ENCODE assay signal across 24 mouse cellular contexts in the genomic region with DNA sequence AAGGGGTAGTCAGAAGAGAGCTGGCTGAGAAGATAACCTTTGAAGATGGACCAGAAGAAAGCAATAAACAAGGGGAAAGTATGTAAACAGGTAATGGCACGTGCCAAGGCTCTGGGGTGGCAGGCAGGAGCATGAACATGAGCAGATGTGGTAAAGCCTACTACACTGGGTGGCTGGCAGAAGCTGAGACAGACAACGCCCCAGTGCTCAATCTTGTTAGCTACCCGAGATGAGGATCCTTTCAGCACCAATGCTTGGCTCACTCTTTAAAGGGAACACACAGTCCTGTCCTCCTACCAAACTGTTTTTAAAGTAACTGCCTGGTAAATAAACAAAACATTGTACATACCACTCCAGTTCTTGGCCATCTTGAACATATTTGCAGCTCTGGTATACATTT. TPM values are rescaled to one million over a fixed set of nuclear protein-coding genes. Genes with fewer than 3 reads are reported as not detected.
A peak's percentile ranks its signal among the peaks of the same experiment; 100 is the strongest.
DNase-seq lines count a peak whose midpoint lies in the region; TF ChIP-seq lines count a peak whose summit lies in the region.
"Had no signal": no experiment of that assay in that cellular context is flagged by ENCODE, and none has a peak within 500 bp of the region (broad histone marks: within the 10 kb centered on the region; RNA-seq: fewer than 3 reads in every experiment).

No protein-coding gene starts in this region.

- peak; percentile 38 for DNase-seq in gastrocnemius, adult 2 months
- DNase-seq in gastrocnemius, postnatal 10 days: no peak
- peak; percentile 75 for DNase-seq in heart, adult 11 months
- DNase-seq in heart, postnatal 4 days: no peak
- DNase-seq in left cerebral cortex, adult 2 months (ENCODE audit: extremely low spot score in 1 of 2, low spot score in 2 of 2): no peak
- DNase-seq: adrenal gland, adult 2 months; adrenal gland, postnatal 10 days; adrenal gland, postnatal 25 days; cerebellum, adult 11 months; cerebellum, adult 18-20 months; cerebellum, adult 8-10 months; cerebellum, adult 9-11 months; cerebellum, postnatal 14 days; cerebellum, postnatal 36 days; embryo, embryonic 11 days had no signal

- intact Hi-C loops in gastrocnemius, adult 2 months (cut with DNase I): no loop called here
- intact Hi-C loops in left cerebral cortex, adult 2 months (cut with DNase I): no loop called here

- no peak for TF ChIP-seq CTCF in gastrocnemius, adult 2 months (IDR thresholded peaks at IDR 0.05)
- TF ChIP-seq CTCF in left cerebral cortex, adult 2 months (IDR thresholded peaks at IDR 0.05): no peak

- H3K4me3 ChIP-seq in gastrocnemius, adult 2 months: no peak overlapping the region
- H3K4me3 ChIP-seq in left cerebral cortex, adult 2 months: no peak overlapping the region
- H3K4me3 ChIP-seq: embryonic facial prominence, embryonic 13.5 days; embryonic facial prominence, embryonic 15.5 days; erythroblast, embryonic 14.5 days; forebrain, embryonic 10.5 days; forebrain, embryonic 12.5 days had no signal

- H3K27ac ChIP-seq in gastrocnemius, adult 2 months: peak overlapping the region; percentile 54
- no peak overlapping the region for H3K27ac ChIP-seq in left cerebral cortex, adult 2 months
- H3K27ac ChIP-seq: embryonic facial prominence, embryonic 13.5 days; embryonic facial prominence, embryonic 15.5 days; forebrain, embryonic 10.5 days; forebrain, embryonic 12.5 days had no signal

RNA-seq across cellular contexts. Expression of a gene that starts 19.9 kb away (rescaled TPM):
- 1 to 10 TPM; 4.3 to 6.2 TPM for total RNA-seq in gastrocnemius, adult 2 months (2021)
- total RNA-seq in gastrocnemius, postnatal 10 days (2021): 1 to 10 TPM; 4.0 to 7.8 TPM
- total RNA-seq in heart, postnatal 4 days (2021): 1 to 10 TPM; 2.5 to 2.6 TPM
- 100 to 1,000 TPM; 343 to 352 TPM for total RNA-seq in left cerebral cortex, adult 2 months (2021)
- total RNA-seq: MEL had no signal

RNA-seq across cellular contexts. Expression of a gene that starts 31.5 kb away (rescaled TPM):
- total RNA-seq in gastrocnemius, adult 2 months (2021): 10 to 100 TPM; 18.9 to 26.3 TPM
- total RNA-seq in gastrocnemius, postnatal 10 days (2021): 10 to 100 TPM; 13.0 to 13.6 TPM
- total RNA-seq in heart, postnatal 4 days (2021): 10 to 100 TPM; 19.9 to 21.3 TPM
- 10 to 100 TPM; 29.0 to 30.0 TPM for total RNA-seq in left cerebral cortex, adult 2 months (2021)

RNA-seq across cellular contexts. Expression of a gene that starts 37.8 kb away (rescaled TPM):
- total RNA-seq in gastrocnemius, adult 2 months (2021): not detected
- not detected for total RNA-seq in gastrocnemius, postnatal 10 days (2021)
- not detected for total RNA-seq in heart, postnatal 4 days (2021)
- 1 to 10 TPM; 1.1 to 1.2 TPM for total RNA-seq in left cerebral cortex, adult 2 months (2021)
- total RNA-seq: adrenal gland, postnatal 10 days; common myeloid progenitor, adult 5-6 weeks; ES-E14; MEL had no signal

RNA-seq across cellular contexts. Expression of a gene that starts 39.9 kb away (rescaled TPM):
- 1 to 10 TPM; 6.6 to 7.7 TPM for total RNA-seq in gastrocnemius, adult 2 months (2021)
- 10 to 100 TPM in 1 of 2 experiments, 1 to 10 TPM in 1; 7.3 to 11.6 TPM for total RNA-seq in gastrocnemius, postnatal 10 days (2021)
- 10 to 100 TPM; 19.1 to 21.5 TPM for total RNA-seq in heart, postnatal 4 days (2021)
- 10 to 100 TPM; 11.7 to 12.0 TPM for total RNA-seq in left cerebral cortex, adult 2 months (2021)

RNA-seq across cellular contexts. Expression of a gene that starts 59.0 kb away (rescaled TPM):
- not detected for total RNA-seq in gastrocnemius, adult 2 months (2021)
- not detected for total RNA-seq in gastrocnemius, postnatal 10 days (2021)
- not detected for total RNA-seq in heart, postnatal 4 days (2021)
- not detected for total RNA-seq in left cerebral cortex, adult 2 months (2021)
- total RNA-seq: adrenal gland, adult 2 months; adrenal gland, postnatal 10 days; adrenal gland, postnatal 25 days; adrenal gland, postnatal 4 days; common myeloid progenitor, adult 5-6 weeks; ES-E14; MEL had no signal

Comparison
In these comparisons a context has a peak if more than half of its experiments do, and no peak if none do; other contexts are left out.
1. DNase-seq: peak in gastrocnemius, adult 2 months (single experiment) and heart, adult 11 months (single experiment); none in gastrocnemius, postnatal 10 days (single experiment), heart, postnatal 4 days (single experiment) and left cerebral cortex, adult 2 months (0 of 2).
2. RNA of a gene that starts 19.9 kb away (total RNA-seq): 343 to 352 TPM in left cerebral cortex, adult 2 months; 4.0 to 7.8 TPM in gastrocnemius, postnatal 10 days, 4.3 to 6.2 TPM in gastrocnemius, adult 2 months and 2.5 to 2.6 TPM in heart, postnatal 4 days; every median in the first group is over 10 times any median in the second.